Mouse (Mus musculus) layer of hippocampus, postnatal 14 days (tissue): ENCODE measurements around the gene Pmel. TPM values are rescaled to one million over a fixed set of nuclear protein-coding genes. Genes with fewer than 3 reads are reported as not detected.
"Not testable (repeated sequence)": the region's sequence is repeated elsewhere in the genome, so short reads cannot be mapped to it uniquely, and the experiment has no call there.

Experiments
- DNase-seq, 2 experiments: peaks; one replicate each; pipeline ENCODE4 v3.0.0; 2021 to 2022; ENCODE audit warnings: low spot score in 2 of 2, mixed read lengths in 1 of 2
- total RNA-seq, 2 experiments: library from RNA; stranded (reverse); gene quantifications; 2 replicates each; pipeline ENCODE4 v1.2.3; 2021

Pmel gene
- total RNA-seq, 2 experiments from 2014 or later = 1.5 to 1.6 TPM

- DNase-seq = no peak
These were observed 3.3 kb upstream of the Pmel start for GRCm38 (mm10) chr10:128700712-128701111.

- no peak for DNase-seq
These were observed 1.5 kb upstream of the Pmel start for GRCm38 (mm10) chr10:128702328-128703007.

GRCm38 (mm10) chr10:128704491-128705316 lies 709 bp downstream of the Pmel start, which contains the start of gene Cdk2:
Cdk2 (minus strand) TSS chr10:128705031.
- DNase-seq = peak; percentile 74 to 87

- peak; percentile 14 to 26 for DNase-seq
These were observed 1.3 kb downstream of the Pmel start for GRCm38 (mm10) chr10:128705317-128705693.

GRCm38 (mm10) chr10:128711318-128711717 lies 7.3 kb downstream of the Pmel start:
- not testable (repeated sequence) for DNase-seq

- no peak for DNase-seq
These were observed 11.9 kb downstream of the Pmel start for GRCm38 (mm10) chr10:128715559-128716537.

GRCm38 (mm10) chr10:128725466-128725865 lies 21.5 kb downstream of the Pmel start:
- not testable (repeated sequence) for DNase-seq

GRCm38 (mm10) chr10:128728059-128728458 lies 24.1 kb downstream of the Pmel start:
- DNase-seq = no peak

GRCm38 (mm10) chr10:128731002-128731433 lies 27.0 kb downstream of the Pmel start:
- DNase-seq = peak; percentile 51 to 60

- no peak for DNase-seq
These were observed 28.0 kb downstream of the Pmel start for GRCm38 (mm10) chr10:128731992-128732391.

GRCm38 (mm10) chr10:128737435-128737834 lies 33.4 kb downstream of the Pmel start:
- no peak for DNase-seq

- DNase-seq = no peak
These were observed 36.3 kb downstream of the Pmel start for GRCm38 (mm10) chr10:128740296-128740695.

- no peak for DNase-seq
These were observed 38.6 kb downstream of the Pmel start for GRCm38 (mm10) chr10:128742616-128743015.

- no peak for DNase-seq
These were observed 39.2 kb downstream of the Pmel start for GRCm38 (mm10) chr10:128743235-128743634.

GRCm38 (mm10) chr10:128743791-128744191 lies 39.8 kb downstream of the Pmel start:
- peak in 1 of 2 experiments; percentile 52 for DNase-seq

GRCm38 (mm10) chr10:128744211-128744610 lies 40.2 kb downstream of the Pmel start:
- no peak for DNase-seq

GRCm38 (mm10) chr10:128744680-128745601 lies 40.9 kb downstream of the Pmel start, which contains the start of gene Dgka:
Dgka (minus strand) TSS chr10:128744855.
- no peak for DNase-seq

GRCm38 (mm10) chr10:128745946-128746613 lies 42.1 kb downstream of the Pmel start:
- no peak for DNase-seq

GRCm38 (mm10) chr10:128746972-128747645 lies 43.1 kb downstream of the Pmel start:
- DNase-seq = no peak
